Mouse (Mus musculus): ENCODE measurements around the gene Olfr1294. TPM values are rescaled to one million over a fixed set of nuclear protein-coding genes. Genes with fewer than 3 reads are reported as not detected.

Olfr1294 gene
- not detected in 2 replicates for polyA plus RNA-seq (2015; fragmentation: Nextera tagmentation; extraction: Ambion mirVana)

DNA sequence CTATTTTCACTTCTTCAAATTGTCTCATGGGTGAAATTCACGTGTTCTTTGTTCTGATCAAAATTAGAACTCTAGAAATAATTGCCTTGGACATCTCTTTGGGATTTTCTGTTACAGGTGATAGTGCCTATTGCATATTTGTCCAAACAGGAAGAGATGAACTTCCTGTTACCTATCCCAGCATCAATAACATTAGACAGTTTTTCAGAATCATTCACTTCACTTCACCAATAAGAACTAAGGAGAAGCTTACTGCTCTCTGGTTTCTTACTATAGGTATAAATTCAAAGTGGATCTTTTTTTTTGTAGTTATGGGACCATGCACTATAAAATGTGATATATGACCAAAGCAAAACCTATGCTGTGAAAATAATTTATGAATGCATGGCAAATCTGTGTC, at the start of gene Olfr1294:
Gene Olfr1294 (minus strand): TSS at position 101 of the 400 bp plus-strand sequence.
- DNase-seq: no peak
- Histone ChIP-seq H3K9me3 (replicated peaks) (no peaks in the 10 kb centered on the region), H3K27me3 (no peaks in the 10 kb centered on the region), H3K4me3 (replicated peaks) (no peak within 1 kb of the TSS), H3K27ac (no peak within 1 kb of the TSS), H3K36me3 (no peaks in the 10 kb centered on the region), H3K9ac (no peak within 1 kb of the TSS), H3K4me1 (replicated peaks) (no peaks in the 10 kb centered on the region), H3K4me2 (no peak within 1 kb of the TSS)
- ATAC-seq (ENCODE audit: low read depth): no peak
- WGBS (ENCODE audit: insufficient replicate concordance): 29% methylated on average over 1 of the region's 1 CpGs

DNA sequence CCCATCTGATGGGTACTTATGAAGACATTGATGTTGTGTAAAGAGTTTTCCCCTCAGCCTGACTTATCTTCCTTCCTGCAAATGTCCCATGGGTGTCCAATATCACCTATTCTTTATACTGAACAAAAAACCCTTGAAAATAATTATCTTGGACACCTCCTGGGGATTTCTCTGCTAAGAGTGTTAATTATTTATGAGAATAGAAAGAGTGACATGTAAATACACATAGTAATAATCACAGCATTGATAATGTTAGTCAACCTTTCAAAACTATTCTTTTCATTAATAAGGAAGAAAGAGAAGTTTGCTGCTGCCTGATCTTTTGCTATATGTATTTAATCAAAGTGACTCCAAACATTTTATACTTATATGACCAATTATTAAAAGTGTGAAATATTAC, 29.5 kb upstream of the Olfr1294 start, which contains the start of gene Olfr1295:
Gene Olfr1295 (minus strand): TSS at position 101 of the 400 bp plus-strand sequence.
- H3K36me3 ChIP-seq: no peaks in the 10 kb centered on the region
- no peak within 1 kb of the TSS for H3K4me2 ChIP-seq
- H3K4me3 ChIP-seq (replicated peaks): no peak within 1 kb of the TSS
- no peak for DNase-seq
- H3K27ac ChIP-seq: no peak within 1 kb of the TSS
- H3K4me1 ChIP-seq (replicated peaks): no peaks in the 10 kb centered on the region
- H3K9ac ChIP-seq: no peak within 1 kb of the TSS
- ATAC-seq (ENCODE audit: low read depth): no peak
- H3K27me3 ChIP-seq: no peaks in the 10 kb centered on the region
- H3K9me3 ChIP-seq (replicated peaks): no peaks in the 10 kb centered on the region

DNA sequence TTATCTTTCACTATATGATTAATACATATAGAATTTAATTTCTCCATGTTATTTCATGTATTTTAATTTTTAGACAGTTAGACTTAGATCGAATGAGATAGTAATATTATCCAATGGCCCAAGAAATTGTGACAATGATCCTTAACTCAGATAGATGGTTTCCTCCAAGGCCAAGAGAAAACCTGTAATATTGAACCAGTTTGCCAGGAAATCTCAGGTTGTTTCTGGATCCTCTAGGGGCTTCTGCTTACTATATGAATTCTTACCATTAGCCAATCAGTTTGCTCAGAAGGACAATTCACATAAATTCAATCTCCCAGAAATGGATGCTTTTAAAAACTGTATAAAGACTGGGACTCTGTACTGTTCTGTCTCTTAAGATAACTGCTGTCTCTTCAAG, 15.2 kb downstream of the Olfr1294 start, which contains the start of gene Olfr1293-ps:
Gene Olfr1293-ps (plus strand): TSS at position 301 of the 400 bp plus-strand sequence.
- Histone ChIP-seq H3K4me1 (replicated peaks) (no peaks in the 10 kb centered on the region), H3K27me3 (no peaks in the 10 kb centered on the region)
- ATAC-seq (ENCODE audit: low read depth): no peak

DNA sequence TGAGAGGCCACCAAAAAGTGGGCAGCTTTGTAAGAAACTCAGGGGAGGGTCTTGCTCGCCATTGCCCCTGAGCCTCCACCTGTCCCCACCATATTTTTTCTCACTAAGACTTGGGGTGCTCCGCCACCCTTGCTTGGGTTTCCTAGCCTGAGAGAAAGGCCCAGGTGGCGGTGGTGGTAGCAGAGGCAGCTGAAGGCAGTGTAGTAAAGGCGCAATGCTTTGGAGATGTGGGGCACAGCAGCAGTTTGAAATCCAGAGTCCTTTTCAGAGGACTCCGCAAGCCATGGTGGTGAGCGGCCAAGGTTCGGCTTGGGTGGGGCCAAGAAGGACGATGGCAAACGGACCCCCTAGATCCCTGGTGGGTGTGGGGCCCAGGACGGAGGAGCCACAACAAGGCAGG, 22.6 kb downstream of the Olfr1294 start:
- Histone ChIP-seq H3K4me2 (no peak overlapping the region), H3K27me3 (no peaks in the 10 kb centered on the region), H3K36me3 (no peaks in the 10 kb centered on the region), H3K4me1 (replicated peaks) (no peaks in the 10 kb centered on the region), H3K27ac (no peak overlapping the region), H3K4me3 (replicated peaks) (no peak overlapping the region), H3K9me3 (replicated peaks) (peaks cover 3% of the 10 kb centered on the region; the same call in 1 of the 2 replicates), H3K9ac (no peak overlapping the region)
- 74% methylated on average over 10 of the region's 10 CpGs for WGBS (ENCODE audit: insufficient replicate concordance)
- DNase-seq: no peak
- no peak for ATAC-seq (ENCODE audit: low read depth)

More for the DNA sequence above, 15.2 kb downstream of the Olfr1294 start, which contains the start of gene Olfr1293-ps:
- Histone ChIP-seq H3K9ac (no peak within 1 kb of the TSS), H3K4me3 (replicated peaks) (no peak within 1 kb of the TSS), H3K4me2 (no peak within 1 kb of the TSS), H3K9me3 (replicated peaks) (no peaks in the 10 kb centered on the region; the same call in 1 of the 2 replicates), H3K36me3 (no peaks in the 10 kb centered on the region), H3K27ac (no peak within 1 kb of the TSS)
- DNase-seq: no peak
- WGBS (ENCODE audit: insufficient replicate concordance): 53% methylated on average over 1 of the region's 1 CpGs

DNA sequence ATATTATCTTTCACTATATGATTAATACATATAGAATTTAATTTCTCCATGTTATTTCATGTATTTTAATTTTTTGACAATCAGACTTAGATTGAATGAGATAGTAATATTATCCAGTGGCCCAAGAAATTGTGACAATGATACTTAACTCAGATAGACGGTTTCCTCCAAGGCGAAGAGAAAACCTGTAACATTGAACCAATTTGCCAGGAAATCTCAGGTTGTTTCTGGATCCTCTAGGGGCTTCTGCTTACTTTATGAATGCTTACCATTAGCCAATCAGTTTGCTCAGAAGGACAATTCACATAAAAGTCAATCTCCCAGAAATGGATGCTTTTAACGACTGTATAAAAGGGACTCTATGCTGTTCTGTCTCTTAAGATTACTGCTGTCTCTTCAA, 43.2 kb downstream of the Olfr1294 start, which contains the start of gene Olfr1291-ps1:
Gene Olfr1291-ps1 (plus strand): TSS at position 301 of the 400 bp plus-strand sequence.
- no peak within 1 kb of the TSS for H3K4me2 ChIP-seq
- H3K9me3 ChIP-seq (replicated peaks): no peaks in the 10 kb centered on the region
- H3K4me3 ChIP-seq (replicated peaks): no peak within 1 kb of the TSS
- H3K27me3 ChIP-seq: no peaks in the 10 kb centered on the region
- ATAC-seq (ENCODE audit: low read depth) (no peak), DNase-seq (no peak)
- 67% methylated on average over 3 of the region's 3 CpGs for WGBS (ENCODE audit: insufficient replicate concordance)
- H3K27ac ChIP-seq: no peak within 1 kb of the TSS
- H3K36me3 ChIP-seq: no peaks in the 10 kb centered on the region
- H3K4me1 ChIP-seq (replicated peaks): no peaks in the 10 kb centered on the region
- no peak within 1 kb of the TSS for H3K9ac ChIP-seq

DNA sequence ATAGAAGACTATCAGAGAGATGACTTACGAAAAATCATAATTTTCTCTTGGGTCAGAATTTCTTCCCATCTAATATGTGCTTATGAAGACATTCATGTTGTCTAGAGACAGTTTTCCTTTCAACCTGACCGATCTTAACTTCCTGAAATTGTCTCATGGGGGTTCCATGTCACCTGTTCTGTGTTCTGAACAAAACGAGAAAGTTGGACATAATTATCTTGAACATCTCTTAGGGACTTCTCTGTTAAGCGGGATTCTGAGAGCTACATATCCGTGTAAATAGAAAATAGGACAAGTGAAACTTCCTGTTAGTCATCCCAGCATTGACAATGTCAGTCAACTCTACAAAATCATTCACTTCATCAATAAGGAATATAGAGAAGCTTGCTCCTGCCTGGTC, 46.4 kb downstream of the Olfr1294 start, which contains the start of gene Olfr1290:
Gene Olfr1290 (minus strand): TSS at position 101 of the 400 bp plus-strand sequence.
- ATAC-seq (ENCODE audit: low read depth): no peak
- H3K9ac ChIP-seq: no peak within 1 kb of the TSS
- 57% methylated on average over 5 of the region's 5 CpGs for WGBS (ENCODE audit: insufficient replicate concordance)
- H3K4me1 ChIP-seq (replicated peaks): no peaks in the 10 kb centered on the region
- no peak within 1 kb of the TSS for H3K27ac ChIP-seq
- DNase-seq: no peak
- H3K9me3 ChIP-seq (replicated peaks): no peaks in the 10 kb centered on the region
- no peaks in the 10 kb centered on the region for H3K27me3 ChIP-seq
- no peaks in the 10 kb centered on the region for H3K36me3 ChIP-seq
- no peak within 1 kb of the TSS for H3K4me3 ChIP-seq (replicated peaks)
- no peak within 1 kb of the TSS for H3K4me2 ChIP-seq

Other genes starting within 250 kb of the Olfr1294 start
- not detected in 2 replicates for gene Olfr1279, start 239.7 kb downstream of the Olfr1294 start, polyA plus RNA-seq (2015; fragmentation: Nextera tagmentation; extraction: Ambion mirVana)
- not detected in 2 replicates for gene Olfr1280, start 226.3 kb downstream of the Olfr1294 start, polyA plus RNA-seq (2015; fragmentation: Nextera tagmentation; extraction: Ambion mirVana)
- not detected in 2 replicates for gene Olfr1281, start 213.8 kb downstream of the Olfr1294 start, polyA plus RNA-seq (2015; fragmentation: Nextera tagmentation; extraction: Ambion mirVana)
- not detected in 2 replicates for gene Olfr1282, start 204.2 kb downstream of the Olfr1294 start, polyA plus RNA-seq (2015; fragmentation: Nextera tagmentation; extraction: Ambion mirVana)
- gene Olfr1283, start 173.5 kb downstream of the Olfr1294 start, polyA plus RNA-seq (2015; fragmentation: Nextera tagmentation; extraction: Ambion mirVana): not detected in 2 replicates
- gene Olfr1284, start 164.8 kb downstream of the Olfr1294 start, polyA plus RNA-seq (2015; fragmentation: Nextera tagmentation; extraction: Ambion mirVana): not detected in 2 replicates
- not detected in 2 replicates for gene Olfr1286, start 117.2 kb downstream of the Olfr1294 start, polyA plus RNA-seq (2015; fragmentation: Nextera tagmentation; extraction: Ambion mirVana)
- not detected in 2 replicates for gene Olfr1287, start 91.1 kb downstream of the Olfr1294 start, polyA plus RNA-seq (2015; fragmentation: Nextera tagmentation; extraction: Ambion mirVana)
- not detected in 2 replicates for gene Olfr1288, start 66.2 kb downstream of the Olfr1294 start, polyA plus RNA-seq (2015; fragmentation: Nextera tagmentation; extraction: Ambion mirVana)
- gene Olfr1289, start 59.5 kb downstream of the Olfr1294 start, polyA plus RNA-seq (2015; fragmentation: Nextera tagmentation; extraction: Ambion mirVana): not detected in 2 replicates
- not detected in 2 replicates for gene Olfr1290, start 46.5 kb downstream of the Olfr1294 start, polyA plus RNA-seq (2015; fragmentation: Nextera tagmentation; extraction: Ambion mirVana)
- gene Olfr1291-ps1, start 43.1 kb downstream of the Olfr1294 start, polyA plus RNA-seq (2015; fragmentation: Nextera tagmentation; extraction: Ambion mirVana): not detected in 2 replicates
- gene Olfr1293-ps, start 15.1 kb downstream of the Olfr1294 start, polyA plus RNA-seq (2015; fragmentation: Nextera tagmentation; extraction: Ambion mirVana): not detected in 2 replicates
- gene Olfr1295, start 29.4 kb upstream of the Olfr1294 start, polyA plus RNA-seq (2015; fragmentation: Nextera tagmentation; extraction: Ambion mirVana): not detected in 2 replicates
- gene Olfr1297, start 86.2 kb upstream of the Olfr1294 start, polyA plus RNA-seq (2015; fragmentation: Nextera tagmentation; extraction: Ambion mirVana): not detected in 2 replicates
- gene Olfr1298, start 108.9 kb upstream of the Olfr1294 start, polyA plus RNA-seq (2015; fragmentation: Nextera tagmentation; extraction: Ambion mirVana): not detected in 2 replicates
- not detected in 2 replicates for gene Olfr1299, start 121.1 kb upstream of the Olfr1294 start, polyA plus RNA-seq (2015; fragmentation: Nextera tagmentation; extraction: Ambion mirVana)
- not detected in 2 replicates for gene Olfr1301, start 210.7 kb upstream of the Olfr1294 start, polyA plus RNA-seq (2015; fragmentation: Nextera tagmentation; extraction: Ambion mirVana)
- not detected in 2 replicates for gene Olfr1302, start 237.1 kb upstream of the Olfr1294 start, polyA plus RNA-seq (2015; fragmentation: Nextera tagmentation; extraction: Ambion mirVana)